ENCODE assay signal across 10 mouse cellular contexts in genomic region chr9:98697155-98697554, GRCm38 (mm10).
DNase-seq lines count a peak whose midpoint lies in the region; TF ChIP-seq lines count a peak whose summit lies in the region.
"Had no signal": no experiment of that assay in that cellular context is flagged by ENCODE, and none has a peak within 500 bp of the region (broad histone marks: within the 10 kb centered on the region; RNA-seq: fewer than 3 reads in every experiment).

No protein-coding gene starts in this region.

- no peaks in the 10 kb centered on the region for H3K36me3 ChIP-seq in kidney, adult 2 months (ENCODE audit: control insufficient read depth, insufficient read depth, low read length)
- H3K36me3 ChIP-seq in testis, adult 2 months (ENCODE audit: control insufficient read depth, insufficient read depth, low read length) = no peaks in the 10 kb centered on the region
- H3K36me3 ChIP-seq: heart, embryonic 10.5 days had no signal

- TF ChIP-seq CTCF in kidney, adult 2 months (conservative IDR thresholded peaks at IDR 0.05; ENCODE audit: insufficient read depth, insufficient read length, low read depth, low read length) = 0 out of 2 replicates have a peak, but pooled peaks have one; percentile 18
- peak; percentile 18; the same call in 1 of the 2 replicates for TF ChIP-seq CTCF in testis, adult 2 months (IDR thresholded peaks at IDR 0.05; ENCODE audit: control insufficient read depth, insufficient read depth, insufficient replicate concordance, low read depth, low read length)
- peak; percentile 28; the same call in 1 of the 2 replicates for TF ChIP-seq CTCF in brain, embryonic 14.5 days (IDR thresholded peaks at IDR 0.05; ENCODE audit: borderline replicate concordance, extremely low read depth, insufficient read depth, insufficient read length)

- no peaks in the 10 kb centered on the region for H3K27me3 ChIP-seq in kidney, adult 2 months (replicated peaks; ENCODE audit: control insufficient read depth, insufficient read depth, low read length)
- no peaks in the 10 kb centered on the region for H3K27me3 ChIP-seq in testis, adult 2 months (ENCODE audit: control insufficient read depth, insufficient read depth, low read length)

- 52% methylated on average over 7 of the region's 7 CpGs for WGBS in kidney, adult 2 months

- no peak overlapping the region for H3K4me3 ChIP-seq in kidney, adult 2 months (ENCODE audit: insufficient read depth, low read depth, low read length)
- no peak overlapping the region for H3K4me3 ChIP-seq in testis, adult 2 months (ENCODE audit: control insufficient read depth, low read depth, low read length)
- H3K4me3 ChIP-seq: heart, embryonic 10.5 days had no signal

- no peaks in the 10 kb centered on the region for H3K4me1 ChIP-seq in kidney, adult 2 months (ENCODE audit: control insufficient read depth, insufficient read depth, low read length)
- no peaks in the 10 kb centered on the region for H3K4me1 ChIP-seq in testis, adult 2 months (ENCODE audit: control insufficient read depth, insufficient read depth, low read length)
- H3K4me1 ChIP-seq: heart, embryonic 10.5 days had no signal

- no peak for TF ChIP-seq POLR2A in kidney, adult 2 months (IDR thresholded peaks at IDR 0.05; ENCODE audit: low read depth, low read length)
- no peak for TF ChIP-seq POLR2A in testis, adult 2 months (IDR thresholded peaks at IDR 0.05; ENCODE audit: control insufficient read depth, low read depth, low read length)
- TF ChIP-seq POLR2A in brain, embryonic 14.5 days (IDR thresholded peaks at IDR 0.05; ENCODE audit: borderline replicate concordance, extremely low read depth, insufficient read depth, insufficient read length, poor library complexity, severe bottlenecking) = no peak

- no peak for DNase-seq in kidney, adult 2 months
- no peak for DNase-seq in kidney, postnatal 14 days
- no peak for DNase-seq in testis, postnatal 14 days (ENCODE audit: low spot score)
- DNase-seq in brain, embryonic 14.5 days (ENCODE audit: low read depth) = no peak
- DNase-seq in testis, postnatal 10 days (ENCODE audit: low spot score) = peak; percentile 64
- DNase-seq in frontal cortex, postnatal 10 days (ENCODE audit: low spot score in 2 of 2) = no peak
- DNase-seq: cerebellum, adult 9-10 months; kidney, adult 9 months had no signal

- H3K27ac ChIP-seq in kidney, adult 2 months (ENCODE audit: insufficient read depth, low read depth, low read length) = no peak overlapping the region
- no peak overlapping the region for H3K27ac ChIP-seq in testis, adult 2 months (ENCODE audit: control insufficient read depth, insufficient read depth, low read depth, low read length)
- H3K27ac ChIP-seq: heart, embryonic 10.5 days had no signal
